Mouse (Mus musculus): Measurements from ENCODE around the gene Tgfbi.

Tgfbi gene

GRCm38 (mm10) chr13:56609103-56609856 lies at the start of gene Tgfbi:
Tgfbi (plus strand) TSS chr13:56609523.
- no peak for DNase-seq (ENCODE audit: low read depth in 1 of 2, low spot score in 2 of 2)

GRCm38 (mm10) chr13:56559841-56560370 lies 49.4 kb upstream of the Tgfbi start:
- DNase-seq (ENCODE audit: low read depth in 1 of 2, low spot score in 2 of 2), result no peak

GRCm38 (mm10) chr13:56561129-56561528 lies 48.2 kb upstream of the Tgfbi start:
- no peak for DNase-seq (ENCODE audit: low read depth in 1 of 2, low spot score in 2 of 2)

GRCm38 (mm10) chr13:56563075-56563474 lies 46.2 kb upstream of the Tgfbi start:
- DNase-seq (ENCODE audit: low read depth in 1 of 2, low spot score in 2 of 2), result no peak

GRCm38 (mm10) chr13:56566336-56566735 lies 43.0 kb upstream of the Tgfbi start:
- no peak for DNase-seq (ENCODE audit: low read depth in 1 of 2, low spot score in 2 of 2)

- DNase-seq (ENCODE audit: low read depth in 1 of 2, low spot score in 2 of 2), result no peak
Measured at GRCm38 (mm10) chr13:56571645-56572044, 37.7 kb upstream of the Tgfbi start.

- no peak for DNase-seq (ENCODE audit: low read depth in 1 of 2, low spot score in 2 of 2)
Measured at GRCm38 (mm10) chr13:56575074-56575473, 34.2 kb upstream of the Tgfbi start.

GRCm38 (mm10) chr13:56575701-56576321 lies 33.5 kb upstream of the Tgfbi start:
- DNase-seq (ENCODE audit: low read depth in 1 of 2, low spot score in 2 of 2), result peak; percentile 37 to 71

- DNase-seq (ENCODE audit: low read depth in 1 of 2, low spot score in 2 of 2), result no peak
Measured at GRCm38 (mm10) chr13:56578097-56578496, 31.2 kb upstream of the Tgfbi start.

- DNase-seq (ENCODE audit: low read depth in 1 of 2, low spot score in 2 of 2), result no peak
Measured at GRCm38 (mm10) chr13:56580450-56580849, 28.9 kb upstream of the Tgfbi start.

- DNase-seq (ENCODE audit: low read depth in 1 of 2, low spot score in 2 of 2), result no peak
Measured at GRCm38 (mm10) chr13:56581512-56581911, 27.8 kb upstream of the Tgfbi start.

- no peak for DNase-seq (ENCODE audit: low read depth in 1 of 2, low spot score in 2 of 2)
Measured at GRCm38 (mm10) chr13:56581961-56582434, 27.3 kb upstream of the Tgfbi start.

- no peak for DNase-seq (ENCODE audit: low read depth in 1 of 2, low spot score in 2 of 2)
Measured at GRCm38 (mm10) chr13:56582720-56583119, 26.6 kb upstream of the Tgfbi start.

GRCm38 (mm10) chr13:56586046-56586445 lies 23.3 kb upstream of the Tgfbi start:
- no peak for DNase-seq (ENCODE audit: low read depth in 1 of 2, low spot score in 2 of 2)

- no peak for DNase-seq (ENCODE audit: low read depth in 1 of 2, low spot score in 2 of 2)
Measured at GRCm38 (mm10) chr13:56588454-56589117, 20.7 kb upstream of the Tgfbi start.

- DNase-seq (ENCODE audit: low read depth in 1 of 2, low spot score in 2 of 2), result no peak
Measured at GRCm38 (mm10) chr13:56590202-56590601, 19.1 kb upstream of the Tgfbi start.

- no peak for DNase-seq (ENCODE audit: low read depth in 1 of 2, low spot score in 2 of 2)
Measured at GRCm38 (mm10) chr13:56591191-56591590, 18.1 kb upstream of the Tgfbi start.

- DNase-seq (ENCODE audit: low read depth in 1 of 2, low spot score in 2 of 2), result no peak
Measured at GRCm38 (mm10) chr13:56591939-56592338, 17.4 kb upstream of the Tgfbi start.

GRCm38 (mm10) chr13:56593196-56593595 lies 16.1 kb upstream of the Tgfbi start:
- no peak for DNase-seq (ENCODE audit: low read depth in 1 of 2, low spot score in 2 of 2)

GRCm38 (mm10) chr13:56593961-56594391 lies 15.3 kb upstream of the Tgfbi start:
- no peak for DNase-seq (ENCODE audit: low read depth in 1 of 2, low spot score in 2 of 2)

- no peak for DNase-seq (ENCODE audit: low read depth in 1 of 2, low spot score in 2 of 2)
Measured at GRCm38 (mm10) chr13:56595246-56595645, 14.1 kb upstream of the Tgfbi start.

GRCm38 (mm10) chr13:56597296-56597695 lies 12.0 kb upstream of the Tgfbi start:
- DNase-seq (ENCODE audit: low read depth in 1 of 2, low spot score in 2 of 2), result no peak

Data from monocyte, adult 2 months (primary cell).